Mouse (Mus musculus) heart, embryonic 16.5 days (tissue): ENCODE measurements around the gene Syne1. TPM values are rescaled to one million over a fixed set of nuclear protein-coding genes. Genes with fewer than 3 reads are reported as not detected.

Experiments
- ATAC-seq: fragments of 200-750 bp; cut with Nextera tagmentation; replicated peaks from 2 replicates; pipeline ENCODE4 v1.8.0; 2017; ENCODE audit warnings: moderate number of reproducible peaks; ENCODE audit not compliant: insufficient read depth, low FRiP score; ENCODE audit errors: extremely low read depth
- H3K27ac ChIP-seq: fragments of 300-500 bp; sonication (generic); 2 replicates; pipeline ENCODE4 v1.5.1; 2014; ENCODE audit warnings: mild to moderate bottlenecking, low read length, control low read depth, moderate library complexity
- H3K27me3 ChIP-seq: fragments of 300-500 bp; sonication (generic); 2 replicates; pipeline ENCODE4 v1.6.1; 2014; ENCODE audit warnings: low read length, mixed read lengths; ENCODE audit not compliant: control insufficient read depth, insufficient read depth
- H3K36me3 ChIP-seq: fragments of 300-500 bp; sonication (generic); 2 replicates; pipeline ENCODE4 v1.6.1; 2014; ENCODE audit not compliant: control insufficient read depth, insufficient read depth
- H3K4me1 ChIP-seq: fragments of 300-500 bp; sonication (generic); 2 replicates; pipeline ENCODE4 v1.6.1; 2014; ENCODE audit warnings: low read length, mixed read lengths; ENCODE audit not compliant: control insufficient read depth, insufficient read depth
- H3K4me2 ChIP-seq: fragments of 300-500 bp; sonication (generic); 2 replicates; pipeline ENCODE4 v1.6.1; 2014; ENCODE audit warnings: low read depth, mild to moderate bottlenecking, control low read depth, low read length
- H3K4me3 ChIP-seq: fragments of 300-500 bp; sonication (generic); 2 replicates; pipeline ENCODE4 v1.5.1; 2014; ENCODE audit warnings: mild to moderate bottlenecking, control low read depth, low read length
- H3K9ac ChIP-seq: fragments of 300-500 bp; sonication (generic); 2 replicates; pipeline ENCODE4 v1.6.1; 2014; ENCODE audit warnings: low read length, control low read depth
- H3K9me3 ChIP-seq: fragments of 300-500 bp; sonication (generic); replicated peaks from 2 replicates; pipeline ENCODE4 v1.6.1; 2016; ENCODE audit warnings: low read length; ENCODE audit not compliant: control insufficient read depth
- WGBS: fragments of 180-500 bp; shearing (Covaris S2); extraction: QIAGEN DNeasy Blood & Tissue Kit; methylation state at CpG from one replicate; pipeline ENCODE4 v1.1.7; 2014; 5-methylcytosine and 5-hydroxymethylcytosine counted together
- polyA plus RNA-seq: library from polyadenylated mRNA; unstranded; fragments of >200 nt; fragmentation: Nextera tagmentation; extraction: Ambion mirVana; gene quantifications from 2 replicates; pipeline ENCODE4 v1.2.1, GENCODE M21; 2015

Syne1 gene
- polyA plus RNA-seq, 1 experiment from 2014 or later, result 25.7 TPM

GRCm38 (mm10) chr10:5439802-5440350 is 111.4 kb downstream of the Syne1 start:
- no peaks in the 10 kb centered on the region for H3K9me3 ChIP-seq
- H3K4me1 ChIP-seq, result no peaks in the 10 kb centered on the region
- H3K4me3 ChIP-seq, result no peak overlapping the region
- no peak overlapping the region for H3K27ac ChIP-seq
- no peak for ATAC-seq
- 48% methylated on average over 2 of the region's 2 CpGs for WGBS
- no peak overlapping the region for H3K9ac ChIP-seq
- no peak overlapping the region for H3K4me2 ChIP-seq
- H3K27me3 ChIP-seq, result no peaks in the 10 kb centered on the region
- H3K36me3 ChIP-seq, result no peaks in the 10 kb centered on the region

GRCm38 (mm10) chr10:5437766-5438165 is 113.5 kb downstream of the Syne1 start:
- no peaks in the 10 kb centered on the region for H3K4me1 ChIP-seq
- no peaks in the 10 kb centered on the region for H3K9me3 ChIP-seq
- no peak overlapping the region for H3K4me2 ChIP-seq
- no peaks in the 10 kb centered on the region for H3K27me3 ChIP-seq
- H3K4me3 ChIP-seq, result no peak overlapping the region
- 78% methylated on average over 2 of the region's 2 CpGs for WGBS
- H3K36me3 ChIP-seq, result no peaks in the 10 kb centered on the region
- no peak for ATAC-seq
- no peak overlapping the region for H3K9ac ChIP-seq
- no peak overlapping the region for H3K27ac ChIP-seq

GRCm38 (mm10) chr10:5423984-5424383 is 127.3 kb downstream of the Syne1 start:
- no peak for ATAC-seq
- WGBS, result 78% methylated on average over 4 of the region's 4 CpGs
- H3K4me1 ChIP-seq, result no peaks in the 10 kb centered on the region

GRCm38 (mm10) chr10:5415730-5416129 is 135.6 kb downstream of the Syne1 start:
- no peak overlapping the region for H3K4me2 ChIP-seq
- no peak overlapping the region for H3K9ac ChIP-seq
- 86% methylated on average over 3 of the region's 3 CpGs for WGBS
- no peak overlapping the region for H3K27ac ChIP-seq
- ATAC-seq, result no peak
- no peaks in the 10 kb centered on the region for H3K36me3 ChIP-seq
- H3K9me3 ChIP-seq, result no peaks in the 10 kb centered on the region
- no peak overlapping the region for H3K4me3 ChIP-seq
- H3K4me1 ChIP-seq, result no peaks in the 10 kb centered on the region
- H3K27me3 ChIP-seq, result no peaks in the 10 kb centered on the region

More at GRCm38 (mm10) chr10:5423984-5424383, 127.3 kb downstream of the Syne1 start:
- Histone ChIP-seq H3K36me3 (no peaks in the 10 kb centered on the region), H3K4me2 (no peak overlapping the region), H3K4me3 (no peak overlapping the region), H3K27ac (no peak overlapping the region), H3K9me3 (no peaks in the 10 kb centered on the region), H3K9ac (no peak overlapping the region), H3K27me3 (no peaks in the 10 kb centered on the region)

GRCm38 (mm10) chr10:5384131-5384776 is 167.0 kb downstream of the Syne1 start:
- Histone ChIP-seq H3K27me3 (no peaks in the 10 kb centered on the region), H3K9ac (no peak overlapping the region), H3K4me1 (no peaks in the 10 kb centered on the region), H3K9me3 (no peaks in the 10 kb centered on the region), H3K4me3 (no peak overlapping the region), H3K4me2 (no peak overlapping the region), H3K36me3 (no peaks in the 10 kb centered on the region), H3K27ac (no peak overlapping the region)
- WGBS, result 64% methylated on average over 6 of the region's 6 CpGs
- ATAC-seq, result no peak; the same call in 1 of the 2 replicates

- H3K9ac ChIP-seq, result no peak overlapping the region
- no peaks in the 10 kb centered on the region for H3K27me3 ChIP-seq
- no peaks in the 10 kb centered on the region for H3K36me3 ChIP-seq
- ATAC-seq, result no peak
- no peak overlapping the region for H3K27ac ChIP-seq
- no peak overlapping the region for H3K4me2 ChIP-seq
- 85% methylated on average over 4 of the region's 4 CpGs for WGBS
- no peaks in the 10 kb centered on the region for H3K9me3 ChIP-seq
- no peaks in the 10 kb centered on the region for H3K4me1 ChIP-seq
- H3K4me3 ChIP-seq, result no peak overlapping the region
These were observed 169.7 kb downstream of the Syne1 start for GRCm38 (mm10) chr10:5381536-5381935.

- H3K4me1 ChIP-seq, result no peaks in the 10 kb centered on the region
- no peaks in the 10 kb centered on the region for H3K27me3 ChIP-seq
- no peak overlapping the region for H3K9ac ChIP-seq
- no peak for ATAC-seq
- H3K36me3 ChIP-seq, result no peaks in the 10 kb centered on the region
- H3K4me3 ChIP-seq, result no peak overlapping the region
- no peaks in the 10 kb centered on the region for H3K9me3 ChIP-seq
- H3K27ac ChIP-seq, result no peak overlapping the region
- WGBS, result 55% methylated on average over 2 of the region's 2 CpGs
- no peak overlapping the region for H3K4me2 ChIP-seq
These were observed 172.3 kb downstream of the Syne1 start for GRCm38 (mm10) chr10:5378969-5379368.

- 67% methylated on average over 4 of the region's 4 CpGs for WGBS
- H3K9ac ChIP-seq, result no peak overlapping the region
- ATAC-seq, result no peak
- no peaks in the 10 kb centered on the region for H3K4me1 ChIP-seq
- H3K27me3 ChIP-seq, result no peaks in the 10 kb centered on the region
- H3K4me3 ChIP-seq, result no peak overlapping the region
- H3K4me2 ChIP-seq, result no peak overlapping the region
- H3K9me3 ChIP-seq, result no peaks in the 10 kb centered on the region
- H3K27ac ChIP-seq, result no peak overlapping the region
- no peaks in the 10 kb centered on the region for H3K36me3 ChIP-seq
These were observed 181.7 kb downstream of the Syne1 start for GRCm38 (mm10) chr10:5369599-5369998.

- Histone ChIP-seq H3K4me2 (no peak overlapping the region), H3K36me3 (no peaks in the 10 kb centered on the region), H3K9me3 (no peaks in the 10 kb centered on the region), H3K27ac (no peak overlapping the region), H3K4me3 (no peak overlapping the region), H3K27me3 (no peaks in the 10 kb centered on the region), H3K9ac (no peak overlapping the region), H3K4me1 (no peaks in the 10 kb centered on the region)
- ATAC-seq, result no peak
- 74% methylated on average over 6 of the region's 6 CpGs for WGBS
These were observed 183.0 kb downstream of the Syne1 start for GRCm38 (mm10) chr10:5368266-5368665.
